Mouse (Mus musculus) kidney, adult 2 months (tissue): ENCODE data around the gene Bora.

Source experiments
- CTCF ChIP-seq: fragments of 200-500 bp; conservative IDR thresholded peaks from 2 replicates; pipeline ENCODE4 v1.5.1; 2011; ENCODE audit warnings: low read depth, mild to moderate bottlenecking, control low read depth, low read length, moderate library complexity, mixed read lengths; ENCODE audit not compliant: insufficient read depth, insufficient read length
- POLR2A ChIP-seq: fragments of 200-500 bp; IDR thresholded peaks from one replicate; pipeline ENCODE4 v1.6.1; 2011; ENCODE audit warnings: low read depth, low read length, control low read depth

GRCm38 (mm10) chr14:99036039-99036438 lies 10.0 kb upstream of the Bora start:
- no peak for TF ChIP-seq CTCF
- TF ChIP-seq POLR2A, result no peak
